Mouse (Mus musculus) hindbrain, postnatal 0 days (tissue): Measurements from ENCODE around the gene B9d1. TPM values are rescaled to one million over a fixed set of nuclear protein-coding genes. Genes with fewer than 3 reads are reported as not detected.

ENCODE experiments used
- ATAC-seq: fragments of 200-750 bp; cut with Nextera tagmentation; 2 replicates; pipeline ENCODE4 v1.8.0; 2017; ENCODE audit warnings: mild to moderate bottlenecking, moderate TSS enrichment, moderate library complexity
- DNase-seq: peaks from one replicate; pipeline ENCODE4 v3.0.0-alpha.2; 2015; ENCODE audit warnings: low spot score
- H3K27ac ChIP-seq: fragments of 300-500 bp; sonication (generic); 2 replicates; pipeline ENCODE4 v1.5.1; 2014; ENCODE audit warnings: mild to moderate bottlenecking
- H3K27me3 ChIP-seq: fragments of 300-500 bp; sonication (generic); 2 replicates; pipeline ENCODE4 v1.6.1; 2014; ENCODE audit warnings: low read length, mixed read lengths; ENCODE audit not compliant: insufficient read depth
- H3K36me3 ChIP-seq: fragments of 300-500 bp; sonication (generic); 2 replicates; pipeline ENCODE4 v1.6.1; 2014; ENCODE audit warnings: low read length, mixed read lengths; ENCODE audit not compliant: insufficient read depth
- H3K4me1 ChIP-seq: fragments of 300-500 bp; sonication (generic); 2 replicates; pipeline ENCODE4 v1.6.1; 2014; ENCODE audit warnings: antibody characterized with exemption, low read length, mixed read lengths; ENCODE audit not compliant: insufficient read depth
- H3K4me2 ChIP-seq: fragments of 300-500 bp; sonication (generic); 2 replicates; pipeline ENCODE4 v1.6.1; 2014; ENCODE audit warnings: low read depth, mild to moderate bottlenecking, low read length, moderate library complexity, mixed read lengths
- H3K4me3 ChIP-seq: fragments of 300-500 bp; sonication (generic); 2 replicates; pipeline ENCODE4 v1.5.1; 2014; ENCODE audit warnings: low read length
- H3K9ac ChIP-seq: fragments of 300-500 bp; sonication (generic); replicated peaks from 2 replicates; pipeline ENCODE4 v1.6.1; 2014; ENCODE audit warnings: mild to moderate bottlenecking, low read length, moderate library complexity, mixed read lengths
- H3K9me3 ChIP-seq: fragments of 300-500 bp; sonication (generic); 2 replicates; pipeline ENCODE4 v1.6.1; 2016; ENCODE audit warnings: low read length, mixed read lengths
- CTCF ChIP-seq: IDR thresholded peaks from 2 replicates; pipeline ENCODE4 v1.5.1; 2016; ENCODE audit warnings: antibody characterized with exemption, control low read depth, low read depth
- WGBS: fragments of 180-500 bp; shearing (Covaris S2); extraction: QIAGEN DNeasy Blood & Tissue Kit; methylation state at CpG from one replicate; pipeline ENCODE4 v1.1.7; 2014; 5-methylcytosine and 5-hydroxymethylcytosine counted together
- polyA plus RNA-seq: library from polyadenylated mRNA; unstranded; fragments of >200 nt; fragmentation: Nextera tagmentation; extraction: Ambion mirVana; gene quantifications from 2 replicates; pipeline ENCODE4 v1.2.1, GENCODE M21; 2015
- total RNA-seq: library from RNA; depleted of rRNA; stranded (reverse); fragments of >200 nt; gene quantifications from 2 replicates; pipeline ENCODE4 v1.2.3, GENCODE M21; 2014

B9d1 gene
- total and polyA plus RNA-seq, 2 experiments from 2014 or later: 29.7 to 33.9 TPM

- no peak for ATAC-seq
- no peaks in the 10 kb centered on the region for H3K27me3 ChIP-seq
- H3K9me3 ChIP-seq: no peaks in the 10 kb centered on the region
- no peak overlapping the region for H3K9ac ChIP-seq
- DNase-seq: peak; percentile 19
- peak overlapping the region; percentile 75 for H3K27ac ChIP-seq
- TF ChIP-seq CTCF: no peak
- H3K4me1 ChIP-seq: peaks cover 14% of the 10 kb centered on the region; the same call in 1 of the 2 replicates
- peaks cover 10% of the 10 kb centered on the region for H3K36me3 ChIP-seq
- H3K4me2 ChIP-seq: peak overlapping the region; percentile 21; the same call in 1 of the 2 replicates
- H3K4me3 ChIP-seq: no peak overlapping the region
- WGBS: 11% methylated on average over 10 of the region's 10 CpGs
Measured at GRCm38 (mm10) chr11:61484256-61484612, 20.7 kb upstream of the B9d1 start.

DNA sequence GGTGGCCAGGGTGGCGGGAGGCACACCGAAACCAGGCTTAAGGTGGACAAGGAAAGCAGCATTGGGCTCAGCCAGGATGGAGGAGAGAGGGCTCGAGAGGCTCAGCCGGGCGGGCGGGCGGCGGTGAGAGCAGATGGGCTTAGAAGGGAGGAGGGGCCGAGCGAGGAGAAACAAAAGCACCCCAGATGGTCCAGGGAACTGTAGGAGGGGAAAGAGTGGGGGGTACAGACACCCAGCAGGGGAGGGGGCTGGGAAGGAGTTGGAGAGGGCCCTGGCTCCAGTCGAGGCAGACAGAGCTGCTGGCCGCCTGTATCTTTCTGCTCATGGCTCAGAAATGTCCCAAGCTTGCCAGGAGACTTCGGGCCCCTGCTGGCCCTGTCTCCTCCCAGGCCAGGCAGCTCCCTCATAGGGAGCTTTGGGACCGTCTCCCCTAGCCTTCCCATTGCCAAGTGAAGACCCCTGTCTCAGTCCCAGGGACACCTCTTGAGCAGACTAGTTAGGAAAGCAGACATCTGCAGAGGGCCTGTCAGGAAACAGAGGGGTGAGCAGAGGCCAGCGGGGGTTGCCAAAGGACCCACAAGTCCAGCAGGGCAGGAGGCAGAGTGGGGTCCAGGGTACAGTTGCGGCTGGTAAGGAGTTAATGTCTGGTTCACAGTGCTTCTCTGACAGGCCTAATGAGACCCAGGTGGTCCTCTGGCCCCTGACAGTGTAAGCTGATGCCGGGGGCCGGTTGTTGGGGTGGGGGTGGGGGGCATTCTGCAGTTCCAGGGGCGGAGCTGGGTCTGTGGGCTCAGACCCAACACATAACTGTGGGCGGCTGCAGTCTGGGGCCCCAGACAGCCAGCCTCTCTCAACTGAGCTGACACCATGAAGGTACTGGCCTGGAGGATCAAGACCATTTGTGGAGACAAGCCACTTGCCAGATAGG lies 20.1 kb upstream of the B9d1 start, which contains the start of gene Mfap4:
Mfap4 (plus strand) TSS at position 819 of the 928 bp plus-strand sequence.
- no peaks in the 10 kb centered on the region for H3K9me3 ChIP-seq
- H3K4me2 ChIP-seq: peak within 1 kb of the TSS; percentile 21; the same call in 1 of the 2 replicates
- H3K27ac ChIP-seq: peak within 1 kb of the TSS; percentile 75
- H3K4me3 ChIP-seq: no peak within 1 kb of the TSS
- WGBS: 17% methylated on average over 20 of the region's 20 CpGs
- peak; percentile 76 for ATAC-seq
- 0 out of 2 replicates have a peak within 1 kb of the TSS, but pooled peaks have one; percentile 17 for H3K9ac ChIP-seq
- H3K4me1 ChIP-seq: peaks cover 14% of the 10 kb centered on the region; the same call in 1 of the 2 replicates
- peaks cover 17% of the 10 kb centered on the region for H3K36me3 ChIP-seq
- TF ChIP-seq CTCF: no peak
- DNase-seq: peak; percentile 69
- no peaks in the 10 kb centered on the region for H3K27me3 ChIP-seq

DNA sequence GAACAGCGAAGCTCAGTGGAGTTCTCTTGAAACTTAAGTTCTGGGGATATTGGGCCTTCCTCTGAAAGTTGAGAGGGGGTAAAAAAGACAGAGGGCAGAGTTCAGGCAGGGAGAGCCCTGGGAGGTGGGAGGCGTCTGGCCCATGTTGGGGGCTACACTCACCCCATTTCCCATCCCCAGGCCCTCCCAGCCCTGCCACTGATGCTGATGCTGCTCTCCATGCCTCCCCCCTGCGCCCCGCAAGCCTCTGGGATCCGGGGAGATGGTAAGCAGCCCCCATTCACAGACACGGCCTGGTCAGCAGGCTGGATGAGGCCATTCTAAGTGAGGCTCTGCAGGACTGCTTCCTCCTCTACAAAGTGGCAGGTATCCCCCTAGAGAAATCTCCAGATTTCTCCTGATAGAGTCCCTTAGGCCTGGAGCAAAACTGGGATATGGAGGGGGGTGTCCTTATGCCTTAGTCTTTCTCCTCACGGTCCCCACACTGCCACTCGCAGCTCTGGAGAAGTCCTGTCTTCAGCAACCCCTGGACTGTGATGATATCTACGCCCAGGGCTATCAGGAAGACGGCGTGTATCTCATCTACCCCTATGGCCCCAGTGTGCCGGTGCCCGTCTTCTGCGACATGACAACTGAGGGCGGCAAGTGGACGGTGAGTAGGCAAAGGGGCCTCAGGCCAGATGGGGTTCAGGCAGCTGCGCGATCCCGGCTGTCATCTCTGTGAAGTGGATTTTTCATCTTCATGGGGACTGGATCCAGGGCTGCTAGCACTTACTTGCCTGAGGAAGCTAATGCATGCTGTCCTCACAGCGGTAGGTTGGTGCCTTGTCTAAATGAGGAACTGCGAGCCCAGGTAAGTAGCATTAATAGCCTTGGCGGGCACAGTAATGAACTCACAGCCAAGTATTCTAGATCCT lies 19.1 kb upstream of the B9d1 start:
- no peak for ATAC-seq
- Histone ChIP-seq H3K27me3 (no peaks in the 10 kb centered on the region), H3K27ac (peak overlapping the region; percentile 75; the same call in 1 of the 2 replicates), H3K4me3 (no peak overlapping the region), H3K4me2 (peak overlapping the region; percentile 21; the same call in 1 of the 2 replicates), H3K36me3 (peaks cover 26% of the 10 kb centered on the region), H3K9me3 (no peaks in the 10 kb centered on the region), H3K4me1 (peaks cover 14% of the 10 kb centered on the region; the same call in 1 of the 2 replicates), H3K9ac (no peak overlapping the region)
- 57% methylated on average over 22 of the region's 22 CpGs for WGBS
- no peak for TF ChIP-seq CTCF
- no peak for DNase-seq

GRCm38 (mm10) chr11:61486458-61487219 lies 18.3 kb upstream of the B9d1 start:
- DNase-seq (peak; percentile 12), ATAC-seq (no peak)
- H3K9me3 ChIP-seq: no peaks in the 10 kb centered on the region
- peak overlapping the region; percentile 10; the same call in 1 of the 2 replicates for H3K4me2 ChIP-seq
- H3K9ac ChIP-seq: no peak overlapping the region
- H3K36me3 ChIP-seq: peaks cover 33% of the 10 kb centered on the region
- H3K27ac ChIP-seq: peak overlapping the region; percentile 75
- peak overlapping the region; percentile 6; the same call in 1 of the 2 replicates for H3K4me3 ChIP-seq
- no peak for TF ChIP-seq CTCF
- 77% methylated on average over 14 of the region's 14 CpGs for WGBS
- peaks cover 12% of the 10 kb centered on the region; the same call in 1 of the 2 replicates for H3K4me1 ChIP-seq
- H3K27me3 ChIP-seq: no peaks in the 10 kb centered on the region

DNA sequence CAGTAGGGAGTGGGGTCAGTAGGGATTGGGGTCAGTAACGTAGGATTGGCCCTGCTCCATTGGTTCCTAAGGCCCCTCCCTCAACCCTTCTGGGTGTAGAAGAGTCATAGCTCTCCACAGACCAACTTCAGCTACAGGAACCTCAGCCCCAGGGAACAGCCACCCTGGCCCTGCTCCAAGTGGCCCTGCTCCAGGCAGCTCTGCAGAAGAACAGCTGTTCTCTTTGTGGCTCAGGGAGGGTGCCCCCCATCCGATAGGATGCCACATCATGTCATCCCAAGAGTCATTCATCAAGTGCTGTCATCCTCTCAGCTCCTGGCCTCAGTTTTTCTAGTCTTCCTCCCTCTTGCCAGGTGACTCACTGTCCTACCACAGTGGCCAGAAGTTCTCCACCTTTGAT lies 17.5 kb upstream of the B9d1 start:
- Histone ChIP-seq H3K36me3 (peaks cover 33% of the 10 kb centered on the region), H3K9me3 (no peaks in the 10 kb centered on the region), H3K4me3 (no peak overlapping the region), H3K27ac (no peak overlapping the region), H3K4me2 (peak overlapping the region; percentile 3; the same call in 1 of the 2 replicates), H3K27me3 (no peaks in the 10 kb centered on the region), H3K4me1 (peaks cover 14% of the 10 kb centered on the region), H3K9ac (no peak overlapping the region)
- WGBS: 17% methylated on average over 2 of the region's 2 CpGs
- DNase-seq (peak; percentile 66), ATAC-seq (no peak)
- TF ChIP-seq CTCF: no peak
